Mouse (Mus musculus): ENCODE measurements at regions not wholly inside any gene's neighbourhood (a gene's known extent, or its start where the extent isn't known, plus 50 kb on each side); places are given as distances from the start of the nearest gene placed in this dataset.
A peak's percentile ranks its signal among the peaks of the same experiment; 100 is the strongest.

DNA sequence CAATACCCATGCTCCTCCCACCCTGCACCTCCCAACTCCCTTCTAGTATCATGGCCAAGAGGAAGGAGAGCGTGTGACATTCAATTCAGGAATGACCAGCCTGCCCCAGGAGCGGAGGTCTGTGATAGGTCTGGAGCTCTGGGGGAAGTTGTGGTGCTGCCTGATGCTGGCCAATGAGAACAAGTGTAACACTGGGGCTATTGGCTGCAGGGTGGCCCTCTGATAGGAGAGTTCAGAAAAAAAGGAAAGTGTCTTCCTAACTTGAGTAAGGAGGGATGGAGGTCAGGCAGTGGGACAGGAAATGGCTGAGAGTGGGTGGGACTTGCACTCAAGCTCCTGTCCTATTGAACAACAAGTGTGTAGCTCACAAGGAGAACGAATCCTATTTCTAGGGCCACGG, 111.7 kb upstream of the Rcn1 start:
- H3K4me3 ChIP-seq, result no peak overlapping the region
- no peak for TF ChIP-seq CTCF (conservative IDR thresholded peaks at IDR 0.05)
- H3K27ac ChIP-seq, result no peak overlapping the region
- DNase-seq (ENCODE audit: low spot score in 2 of 2), result no peak

DNA sequence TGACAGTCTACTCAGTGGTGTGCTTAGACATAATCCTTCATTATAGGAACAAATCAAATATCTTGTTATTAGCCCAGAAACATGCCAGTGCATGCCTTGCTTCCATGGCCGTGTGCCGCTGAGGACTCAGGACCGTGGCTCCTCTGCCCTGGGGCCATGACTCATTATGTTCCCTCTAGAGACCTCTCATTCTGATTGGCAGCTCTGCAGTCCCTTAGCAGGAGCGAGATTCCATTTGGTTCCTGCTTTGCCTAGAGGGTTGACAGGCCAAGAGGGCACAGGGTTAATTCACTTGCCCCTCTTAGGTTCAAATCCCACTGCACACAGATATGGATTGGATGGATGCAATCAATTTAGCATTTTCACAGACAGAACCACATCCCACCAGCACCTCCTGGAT, 112.6 kb upstream of the Rcn1 start:
- no peak for TF ChIP-seq CTCF (conservative IDR thresholded peaks at IDR 0.05)
- Histone ChIP-seq H3K27ac (no peak overlapping the region), H3K4me3 (no peak overlapping the region)
- no peak for DNase-seq (ENCODE audit: low spot score in 2 of 2)

DNA sequence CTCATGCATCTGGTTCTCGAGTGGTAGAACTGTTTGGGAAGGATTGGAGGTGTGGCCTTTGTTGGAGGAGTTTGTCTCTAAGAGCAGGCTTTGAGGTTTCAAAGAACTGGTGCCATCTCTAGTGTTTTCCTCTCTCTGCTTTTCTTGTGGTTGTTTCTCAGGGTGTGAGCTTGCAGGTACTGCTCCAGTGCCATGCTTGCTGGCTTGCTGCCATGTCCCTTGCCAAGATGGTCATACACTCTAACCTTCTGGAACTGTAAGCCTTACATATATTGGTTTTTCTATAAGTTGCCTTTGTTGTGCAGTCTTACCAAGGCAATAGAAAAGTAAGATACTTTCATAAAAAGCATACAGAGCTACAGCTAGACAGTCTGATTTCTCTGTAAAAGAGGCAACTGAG, 115.1 kb upstream of the Rcn1 start:
- no peak for DNase-seq (ENCODE audit: low spot score in 2 of 2)
- H3K27ac ChIP-seq, result no peak overlapping the region
- no peak for TF ChIP-seq CTCF (conservative IDR thresholded peaks at IDR 0.05)
- H3K4me3 ChIP-seq, result no peak overlapping the region

DNA sequence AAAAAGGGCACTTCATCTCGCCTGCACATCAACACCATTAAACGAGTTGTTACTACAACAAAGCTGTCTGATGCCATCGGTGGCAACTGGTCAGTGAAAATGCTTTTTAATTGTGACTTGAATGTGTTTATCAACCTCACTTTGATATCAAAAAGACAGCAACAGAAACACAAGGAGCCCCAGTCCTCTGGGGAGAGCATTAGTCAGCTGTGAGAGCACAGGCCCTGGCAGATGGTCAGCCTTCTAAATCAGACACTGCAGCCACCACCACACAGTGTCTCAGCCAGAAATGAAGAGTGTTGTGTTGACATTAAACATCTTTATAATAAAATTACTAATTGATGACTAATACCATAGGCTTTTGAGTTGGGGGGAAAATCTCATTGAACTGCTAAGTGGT, 115.8 kb upstream of the Rcn1 start:
- no peak for DNase-seq (ENCODE audit: low spot score in 2 of 2)
- TF ChIP-seq CTCF (conservative IDR thresholded peaks at IDR 0.05), result no peak
- H3K4me3 ChIP-seq, result no peak overlapping the region
- H3K27ac ChIP-seq, result no peak overlapping the region

DNA sequence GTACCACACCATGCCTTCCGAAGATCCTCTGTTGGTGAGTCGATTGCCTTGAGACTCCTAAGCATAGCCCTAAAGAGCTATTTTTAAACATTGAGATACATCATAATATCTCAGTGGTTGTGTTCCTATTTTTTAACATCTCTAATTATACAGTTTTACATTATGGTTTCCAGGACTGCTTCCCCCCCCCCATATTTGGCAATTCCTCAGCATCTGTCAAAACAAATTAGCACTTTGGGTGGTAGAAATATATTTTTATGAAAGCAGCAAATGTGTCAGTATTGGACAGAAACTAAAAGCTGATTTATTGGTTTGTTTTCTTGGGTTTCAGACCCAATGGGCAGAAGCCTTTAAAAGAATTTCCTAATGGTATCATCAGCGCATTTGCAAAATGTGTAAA, 116.2 kb upstream of the Rcn1 start:
- H3K4me3 ChIP-seq, result no peak overlapping the region
- TF ChIP-seq CTCF (conservative IDR thresholded peaks at IDR 0.05), result no peak
- DNase-seq (ENCODE audit: low spot score in 2 of 2), result no peak
- H3K27ac ChIP-seq, result no peak overlapping the region

DNA sequence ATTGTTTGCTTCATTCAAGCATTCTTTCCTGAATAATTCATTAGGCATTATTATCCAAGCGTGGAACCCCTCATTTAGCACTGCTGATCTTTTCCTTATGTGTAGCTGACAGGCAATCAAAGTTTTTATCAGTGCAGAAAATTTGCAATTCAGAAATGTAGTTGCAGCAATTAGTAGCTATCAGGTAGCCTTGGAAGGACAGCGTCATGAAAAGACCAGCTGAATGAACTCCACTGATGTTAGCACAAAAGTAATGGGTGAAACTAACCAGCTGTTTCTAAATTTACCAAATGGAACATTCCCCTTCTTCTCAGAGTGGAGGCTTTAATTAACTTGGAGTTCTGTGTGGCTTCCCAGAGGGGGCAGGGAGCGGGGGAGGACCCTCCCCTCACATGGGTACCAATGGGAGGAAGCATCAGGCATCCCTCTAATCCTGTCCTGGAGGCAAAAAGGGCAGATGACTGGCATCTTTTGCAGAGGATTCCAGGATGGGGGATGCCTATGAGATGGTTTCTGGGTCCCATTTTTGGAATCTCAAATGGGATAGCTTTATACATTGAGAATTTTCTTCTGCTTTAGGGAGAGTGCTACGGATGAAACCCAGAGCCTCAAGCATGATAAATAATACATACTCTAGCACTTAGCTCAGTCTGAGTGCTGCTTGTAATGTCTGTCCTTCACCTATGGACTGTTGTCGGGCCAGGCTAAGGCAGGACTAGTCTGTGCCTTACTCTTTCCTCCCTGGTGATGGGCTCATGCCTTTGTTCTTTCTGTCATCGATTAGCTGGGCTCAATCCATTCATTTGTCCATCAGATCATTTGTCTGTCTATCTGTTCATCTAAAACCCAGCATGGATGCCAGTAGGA, 117.4 kb upstream of the Rcn1 start:
- no peak for DNase-seq (ENCODE audit: low spot score in 2 of 2)
- no peak overlapping the region for H3K4me3 ChIP-seq
- no peak overlapping the region for H3K27ac ChIP-seq
- no peak for TF ChIP-seq CTCF (conservative IDR thresholded peaks at IDR 0.05)

DNA sequence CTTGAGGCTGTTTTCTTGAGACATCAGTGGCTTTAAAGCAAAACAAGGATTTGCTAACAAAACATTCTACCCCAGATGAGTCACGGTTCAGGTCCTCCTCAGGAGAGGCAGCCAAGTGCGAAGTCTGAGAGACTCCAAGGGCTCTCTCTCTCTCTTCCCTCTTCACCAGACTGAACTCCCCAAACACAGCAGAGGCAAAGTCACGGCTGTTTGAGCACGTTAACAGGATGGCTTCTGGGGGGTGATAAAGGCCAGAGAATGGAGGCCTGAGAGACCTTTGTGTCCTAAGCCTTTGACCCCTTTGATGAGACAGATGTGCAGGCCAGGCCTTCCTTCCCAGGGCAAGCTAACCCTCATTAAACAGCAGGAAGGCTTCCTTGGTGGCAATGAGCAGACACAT, 122.7 kb upstream of the Rcn1 start:
- TF ChIP-seq CTCF (conservative IDR thresholded peaks at IDR 0.05), result no peak
- no peak overlapping the region for H3K4me3 ChIP-seq
- DNase-seq (ENCODE audit: low spot score in 2 of 2), result no peak
- no peak overlapping the region for H3K27ac ChIP-seq

DNA sequence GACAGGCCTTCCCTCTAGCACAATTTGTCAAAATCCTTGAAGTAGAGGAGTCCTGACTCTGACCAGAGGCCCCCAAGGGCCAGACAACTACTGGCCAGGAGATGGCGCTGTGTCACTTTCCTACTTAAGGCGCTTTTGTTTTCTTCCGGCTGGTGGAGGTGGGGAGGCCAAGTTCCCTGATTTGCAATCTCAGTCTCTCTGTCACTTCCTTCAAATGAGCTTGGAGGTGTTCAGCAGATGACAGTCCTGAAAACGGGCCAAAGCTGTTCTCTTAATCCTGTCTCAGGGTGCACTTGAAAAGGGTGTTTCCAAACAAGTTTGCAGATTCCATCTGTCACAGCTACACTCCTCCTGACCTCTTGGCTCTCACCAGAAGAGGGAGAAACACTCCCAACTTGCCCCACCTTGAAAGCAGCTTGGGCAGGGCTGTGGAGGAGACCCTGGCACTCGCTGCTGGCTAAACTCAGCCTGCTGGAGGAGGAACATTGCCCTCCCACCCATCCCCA, 124.2 kb upstream of the Rcn1 start:
- TF ChIP-seq CTCF (conservative IDR thresholded peaks at IDR 0.05), result peak; percentile 87
- Histone ChIP-seq H3K27ac (no peak overlapping the region), H3K4me3 (no peak overlapping the region)
- DNase-seq (ENCODE audit: low spot score in 2 of 2), result peak; percentile 42 to 48

DNA sequence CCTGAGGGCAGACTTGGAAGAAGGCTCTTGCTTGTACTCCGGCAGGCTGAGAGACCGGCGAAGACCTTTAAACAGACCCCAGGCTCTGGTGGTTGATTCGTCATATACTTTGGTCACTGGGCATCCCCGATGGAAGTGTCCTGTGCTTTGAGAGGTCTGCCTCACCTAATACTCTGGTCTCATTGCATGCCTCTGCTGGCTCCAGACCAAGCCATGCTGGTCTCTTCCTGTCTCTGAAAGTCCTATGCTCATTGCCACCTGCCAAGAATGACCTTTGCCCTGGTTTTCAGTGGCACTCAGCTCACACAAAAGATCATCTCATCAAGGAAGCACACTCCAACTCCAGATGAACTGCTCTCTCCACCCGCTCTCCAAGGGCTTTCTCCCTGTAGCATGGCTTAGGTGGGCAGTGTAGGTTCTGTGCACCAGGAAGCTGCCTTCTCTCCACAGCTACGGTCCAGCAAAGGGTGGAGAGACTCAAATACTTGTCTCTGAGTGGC, 126.0 kb upstream of the Rcn1 start:
- DNase-seq (ENCODE audit: low spot score in 2 of 2), result no peak
- TF ChIP-seq CTCF (conservative IDR thresholded peaks at IDR 0.05), result no peak
- Histone ChIP-seq H3K4me3 (no peak overlapping the region), H3K27ac (no peak overlapping the region)

DNA sequence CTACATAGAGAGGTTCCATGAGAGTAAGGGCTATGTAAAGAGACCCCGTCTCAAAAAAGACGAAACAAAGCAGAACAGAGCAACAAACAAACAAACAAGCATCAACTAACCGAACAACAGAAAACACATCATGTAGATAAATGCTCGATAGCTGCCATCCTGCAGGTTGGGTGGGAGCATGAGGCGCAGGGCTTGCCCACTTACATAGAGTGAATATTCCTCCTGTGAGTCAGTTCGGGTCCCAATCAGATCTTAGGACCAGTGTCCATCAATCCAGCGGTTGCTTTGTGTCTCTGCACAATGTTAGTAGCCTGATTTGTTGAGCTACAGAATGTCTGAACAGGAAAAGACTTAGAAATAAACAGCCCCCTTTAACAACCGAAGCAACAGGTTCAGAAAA, 129.4 kb upstream of the Rcn1 start:
- no peak overlapping the region for H3K27ac ChIP-seq
- TF ChIP-seq CTCF (conservative IDR thresholded peaks at IDR 0.05), result no peak
- no peak for DNase-seq (ENCODE audit: low spot score in 2 of 2)

DNA sequence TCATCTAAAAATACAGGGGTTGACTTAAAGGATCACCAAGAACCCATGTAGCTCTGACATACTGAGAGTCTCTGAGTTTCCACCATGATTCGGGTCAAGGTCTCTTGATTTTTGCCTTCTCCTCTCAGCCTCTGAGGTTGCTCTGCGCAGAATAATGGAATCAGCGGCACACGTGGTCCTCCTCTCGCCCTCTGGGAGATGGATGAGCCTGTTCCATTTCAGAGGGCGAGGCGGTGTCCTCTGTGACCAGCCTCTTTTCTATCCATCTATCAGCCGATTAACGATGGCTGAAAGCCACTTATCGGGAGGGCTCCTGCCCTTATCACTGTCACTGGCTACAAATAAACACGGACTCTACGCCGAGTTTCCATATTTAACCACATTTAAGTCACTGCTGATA, 124.6 kb upstream of the Pax6 start:
- no peak overlapping the region for H3K27ac ChIP-seq
- H3K4me3 ChIP-seq, result no peak overlapping the region
- DNase-seq (ENCODE audit: low spot score in 2 of 2), result no peak
- TF ChIP-seq CTCF (conservative IDR thresholded peaks at IDR 0.05), result no peak

More for the DNA sequence above, 129.4 kb upstream of the Rcn1 start:
- no peak overlapping the region for H3K4me3 ChIP-seq

DNA sequence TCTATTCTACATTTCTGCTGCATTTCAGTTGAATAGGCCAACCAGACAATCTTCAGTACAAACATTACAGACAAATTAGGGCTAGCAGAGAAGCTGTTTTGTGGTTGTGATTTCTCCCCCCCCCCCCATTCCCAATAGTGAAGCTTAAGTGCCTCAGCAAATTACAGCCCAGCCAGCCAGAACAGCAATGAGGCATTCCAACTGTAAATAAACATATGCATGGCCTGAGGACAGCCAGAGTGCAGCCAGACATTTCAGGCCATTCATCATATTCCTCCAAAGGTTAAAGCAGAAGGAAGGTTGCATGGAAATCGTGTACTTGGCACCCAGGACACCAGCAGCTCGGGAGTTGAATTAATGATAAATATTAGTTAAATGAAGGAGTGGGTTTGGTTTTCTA, 116.6 kb upstream of the Pax6 start:
- Histone ChIP-seq H3K4me3 (no peak overlapping the region), H3K27ac (no peak overlapping the region)
- TF ChIP-seq CTCF (conservative IDR thresholded peaks at IDR 0.05), result no peak
- DNase-seq (ENCODE audit: low spot score in 2 of 2), result no peak

DNA sequence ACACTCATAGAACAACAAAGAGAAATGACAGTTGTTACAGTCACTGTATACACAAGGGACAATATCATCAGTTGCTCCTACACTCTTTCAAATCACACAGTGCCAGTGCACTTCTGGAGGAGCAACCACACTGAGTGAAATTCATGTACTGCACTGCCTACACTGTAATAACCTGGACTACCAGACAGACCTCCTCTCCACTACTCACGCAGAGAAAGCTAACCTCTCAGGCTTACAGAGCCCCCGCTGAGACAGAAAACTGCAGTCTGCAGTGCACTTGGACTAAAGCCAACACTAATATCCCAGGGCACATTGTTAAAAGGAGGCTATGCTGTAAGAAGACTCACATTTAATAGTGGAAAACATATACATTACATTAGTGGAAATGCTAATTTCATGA, 81.9 kb upstream of the Pax6 start:
- DNase-seq (ENCODE audit: low spot score in 2 of 2), result no peak
- no peak overlapping the region for H3K4me3 ChIP-seq
- no peak for TF ChIP-seq CTCF (conservative IDR thresholded peaks at IDR 0.05)
- no peak overlapping the region for H3K27ac ChIP-seq

DNA sequence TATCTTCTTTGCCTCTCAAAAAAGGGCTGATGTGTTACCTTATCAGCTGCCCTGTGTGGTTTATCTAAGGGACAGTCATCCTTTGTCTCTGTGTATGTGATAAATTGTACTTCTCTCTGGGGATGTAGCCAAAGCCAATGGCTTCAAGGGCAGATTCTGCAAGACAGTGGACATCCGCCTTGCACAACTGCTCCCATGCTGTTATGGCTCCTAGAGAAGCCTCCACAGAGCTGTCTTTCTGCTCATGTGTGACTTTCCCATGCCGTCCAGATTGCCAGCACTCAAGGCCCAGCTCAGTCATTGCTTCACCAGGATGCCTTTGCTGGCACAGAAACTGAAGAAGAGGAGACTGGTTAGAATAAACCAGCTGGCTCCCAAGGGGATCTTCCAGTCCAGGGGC, 74.6 kb upstream of the Pax6 start:
- no peak for DNase-seq (ENCODE audit: low spot score in 2 of 2)
- no peak overlapping the region for H3K27ac ChIP-seq
- H3K4me3 ChIP-seq, result no peak overlapping the region
- no peak for TF ChIP-seq CTCF (conservative IDR thresholded peaks at IDR 0.05)

All from layer of hippocampus, adult 2 months (tissue).